Mouse (Mus musculus) urinary bladder, postnatal 14 days (tissue): ENCODE measurements at regions not wholly inside any gene's neighbourhood (a gene's known extent, or its start where the extent isn't known, plus 50 kb on each side); places are given as distances from the start of the nearest gene placed in this dataset.

Experiments
- DNase-seq: peaks from one replicate; pipeline ENCODE4 v3.0.0; 2021; ENCODE audit warnings: low spot score

- no peak for DNase-seq
Measured at GRCm38 (mm10) chr14:76789376-76789775, 232.7 kb upstream of the Serp2 start.

GRCm38 (mm10) chr14:76787601-76788000, 230.9 kb upstream of the Serp2 start:
- DNase-seq, result peak; percentile 75

GRCm38 (mm10) chr14:76786214-76786613, 229.5 kb upstream of the Serp2 start:
- DNase-seq, result no peak

- no peak for DNase-seq
Measured at GRCm38 (mm10) chr14:76781524-76781880, 224.8 kb upstream of the Serp2 start.

- DNase-seq, result peak; percentile 42
Measured at GRCm38 (mm10) chr14:76780572-76781523, 224.2 kb upstream of the Serp2 start.

GRCm38 (mm10) chr14:76778541-76779399, 222.1 kb upstream of the Serp2 start:
- DNase-seq, result no peak

- DNase-seq, result no peak
Measured at GRCm38 (mm10) chr14:76775387-76775924, 218.8 kb upstream of the Serp2 start.

- DNase-seq, result no peak
Measured at GRCm38 (mm10) chr14:76772781-76773438, 216.2 kb upstream of the Serp2 start.

GRCm38 (mm10) chr14:76770106-76770505, 213.4 kb upstream of the Serp2 start:
- no peak for DNase-seq

- DNase-seq, result no peak
Measured at GRCm38 (mm10) chr14:76767301-76767700, 210.6 kb upstream of the Serp2 start.

- DNase-seq, result no peak
Measured at GRCm38 (mm10) chr14:76766186-76766713, 209.6 kb upstream of the Serp2 start.

- DNase-seq, result peak; percentile 31
Measured at GRCm38 (mm10) chr14:76765094-76765504, 208.4 kb upstream of the Serp2 start.

GRCm38 (mm10) chr14:76764390-76764796, 207.7 kb upstream of the Serp2 start:
- DNase-seq, result peak; percentile 69

GRCm38 (mm10) chr14:76763539-76763938, 206.8 kb upstream of the Serp2 start:
- no peak for DNase-seq

- no peak for DNase-seq
Measured at GRCm38 (mm10) chr14:76762777-76763176, 206.1 kb upstream of the Serp2 start.

GRCm38 (mm10) chr14:76761691-76762090, 205.0 kb upstream of the Serp2 start:
- DNase-seq, result no peak

- DNase-seq, result no peak
Measured at GRCm38 (mm10) chr14:76761274-76761673, 204.6 kb upstream of the Serp2 start.

GRCm38 (mm10) chr14:76760509-76761023, 203.9 kb upstream of the Serp2 start:
- peak; percentile 79 for DNase-seq

GRCm38 (mm10) chr14:76759377-76759776, 202.7 kb upstream of the Serp2 start:
- no peak for DNase-seq

GRCm38 (mm10) chr14:76758589-76758988, 201.9 kb upstream of the Serp2 start:
- no peak for DNase-seq

- no peak for DNase-seq
Measured at GRCm38 (mm10) chr14:76755591-76756376, 199.1 kb upstream of the Serp2 start.
